Mouse (Mus musculus) layer of hippocampus, adult 9-11 months (tissue): ENCODE data around the gene Olfr1023.

ENCODE experiments used
- DNase-seq: peaks from one replicate; pipeline ENCODE4 v3.0.0; 2022

Olfr1023 gene

GRCm38 (mm10) chr2:85885340-85885739 is at the start of gene Olfr1023:
Olfr1023 (plus strand) TSS chr2:85885640.
- no peak for DNase-seq

GRCm38 (mm10) chr2:85845383-85845782 is 40.1 kb upstream of the Olfr1023 start, which contains the start of gene Olfr1019:
Olfr1019 (minus strand) TSS chr2:85845483.
- DNase-seq = no peak

- no peak for DNase-seq
Measured at GRCm38 (mm10) chr2:85846730-85847129, 38.7 kb upstream of the Olfr1023 start, which contains the start of gene Olfr1020. Olfr1020 (plus strand) TSS chr2:85847030.

- DNase-seq = no peak
Measured at GRCm38 (mm10) chr2:85868294-85868693, 17.1 kb upstream of the Olfr1023 start, which contains the start of gene Olfr1022. Olfr1022 (plus strand) TSS chr2:85868594.

- DNase-seq = no peak
Measured at GRCm38 (mm10) chr2:85904952-85905351, 19.5 kb downstream of the Olfr1023 start, which contains the start of gene Olfr1024. Olfr1024 (minus strand) TSS chr2:85905052.

- no peak for DNase-seq
Measured at GRCm38 (mm10) chr2:85913197-85913596, 27.8 kb downstream of the Olfr1023 start.

- DNase-seq = no peak
Measured at GRCm38 (mm10) chr2:85914893-85915292, 29.5 kb downstream of the Olfr1023 start, which contains the start of gene Olfr1025-ps1. Olfr1025-ps1 (plus strand) TSS chr2:85915193.

GRCm38 (mm10) chr2:85921258-85921657 is 35.8 kb downstream of the Olfr1023 start, which contains the start of gene Olfr1026:
Olfr1026 (plus strand) TSS chr2:85921558.
- DNase-seq = no peak
